Mouse (Mus musculus) testis, adult 2 months (tissue): Measurements from ENCODE around the gene Tgfbr1. TPM values are rescaled to one million over a fixed set of nuclear protein-coding genes. Genes with fewer than 3 reads are reported as not detected.

Experiments used
- H3K27ac ChIP-seq: fragments of 200-500 bp; 2 replicates; pipeline ENCODE4 v1.5.1; 2012; ENCODE audit warnings: low read depth, low read length; ENCODE audit not compliant: control insufficient read depth, insufficient read depth
- H3K27me3 ChIP-seq: fragments of 200-500 bp; 2 replicates; pipeline ENCODE4 v1.6.1; 2012; ENCODE audit warnings: mild to moderate bottlenecking, low read length, moderate library complexity; ENCODE audit not compliant: control insufficient read depth, insufficient read depth
- H3K36me3 ChIP-seq: fragments of 200-500 bp; 2 replicates; pipeline ENCODE4 v1.6.1; 2012; ENCODE audit warnings: mild to moderate bottlenecking, low read length; ENCODE audit not compliant: control insufficient read depth, insufficient read depth
- H3K4me1 ChIP-seq: fragments of 200-500 bp; 2 replicates; pipeline ENCODE4 v1.6.1; 2012; ENCODE audit warnings: low read length; ENCODE audit not compliant: control insufficient read depth, insufficient read depth
- H3K4me3 ChIP-seq: fragments of 200-500 bp; 2 replicates; pipeline ENCODE4 v1.5.1; 2012; ENCODE audit warnings: low read depth, mild to moderate bottlenecking, low read length, moderate library complexity, mixed read lengths; ENCODE audit not compliant: control insufficient read depth
- CTCF ChIP-seq: fragments of 200-500 bp; IDR thresholded peaks from 2 replicates; pipeline ENCODE4 v1.5.1; 2012; ENCODE audit warnings: low read depth, mild to moderate bottlenecking, inconsistent platforms, low read length, moderate library complexity; ENCODE audit not compliant: control insufficient read depth, insufficient read depth, insufficient replicate concordance
- POLR2A ChIP-seq: fragments of 200-500 bp; IDR thresholded peaks from 2 replicates; pipeline ENCODE4 v1.6.1; 2012; ENCODE audit warnings: low read depth, mild to moderate bottlenecking, inconsistent platforms, low read length, moderate library complexity; ENCODE audit not compliant: control insufficient read depth
- polyA plus RNA-seq: library from polyadenylated mRNA; depleted of rRNA; stranded (reverse); fragments of >200 nt; gene quantifications from 2 replicates; pipeline ENCODE4 v1.2.3, GENCODE M21; 2012

The Tgfbr1 gene
- polyA plus RNA-seq, 1 experiment: 17.2 TPM

DNA sequence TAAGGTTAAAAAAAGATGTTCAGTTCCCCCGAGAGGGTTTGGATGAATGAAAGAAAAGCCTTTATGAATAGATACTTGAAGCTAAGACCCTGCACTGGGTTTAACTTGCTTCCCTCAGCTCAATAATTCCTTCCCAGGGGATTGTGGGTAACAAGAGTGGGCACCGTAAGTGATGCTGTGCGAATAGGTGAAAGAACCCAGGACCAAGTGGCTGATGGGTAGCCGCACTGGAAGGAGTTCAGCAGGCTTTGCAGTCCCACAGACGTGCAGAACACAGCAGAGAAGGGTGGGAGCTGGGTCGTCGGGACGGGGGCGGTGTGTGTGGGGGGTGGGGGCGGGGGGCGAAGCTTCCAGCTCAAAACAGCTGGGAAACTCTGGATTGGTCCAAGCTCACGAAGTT lies 82.1 kb downstream of the Tgfbr1 start:
- no peaks in the 10 kb centered on the region for H3K36me3 ChIP-seq
- no peaks in the 10 kb centered on the region for H3K27me3 ChIP-seq
- H3K4me3 ChIP-seq: no peak overlapping the region
- H3K4me1 ChIP-seq: peaks cover 8% of the 10 kb centered on the region
- no peak overlapping the region for H3K27ac ChIP-seq
- no peak for TF ChIP-seq CTCF
- no peak for TF ChIP-seq POLR2A

DNA sequence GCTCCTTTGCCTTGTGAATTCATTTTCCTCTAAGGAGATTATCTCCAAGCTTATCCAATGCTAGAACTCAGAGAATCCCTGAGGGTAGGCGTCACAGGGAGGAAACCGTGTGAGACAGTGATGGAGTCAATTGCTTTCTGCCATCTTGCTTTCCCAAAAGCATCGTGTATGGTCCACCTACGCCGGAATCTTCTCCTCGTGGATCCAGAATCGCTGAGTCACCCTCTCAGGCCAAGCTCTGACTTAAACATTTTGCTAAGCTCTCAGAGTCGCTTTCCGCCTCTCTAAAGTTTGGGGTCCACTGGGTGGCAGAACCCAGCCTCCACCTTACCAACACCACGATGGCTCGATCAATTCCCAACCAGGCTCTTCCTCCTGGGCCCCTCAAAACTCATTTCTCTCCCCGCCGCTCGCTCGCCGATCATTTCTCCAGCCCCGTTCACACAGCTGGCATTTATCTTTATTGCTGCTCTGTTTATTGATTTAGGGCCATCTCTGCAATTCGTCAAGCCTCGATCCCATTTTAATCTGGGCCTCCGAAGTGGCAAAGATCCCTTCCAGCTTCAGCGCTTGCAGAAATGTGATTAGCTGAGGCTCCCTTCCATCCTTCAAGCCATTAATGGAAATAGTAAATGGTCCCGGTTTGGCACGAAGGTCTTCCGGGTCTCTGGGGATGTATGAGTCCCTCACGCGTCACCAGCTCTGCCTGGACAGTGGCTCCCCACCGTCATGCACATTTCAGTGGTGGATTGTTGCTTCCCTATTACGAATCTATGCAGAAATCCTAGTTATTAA lies 82.7 kb downstream of the Tgfbr1 start:
- TF ChIP-seq CTCF (no peak), POLR2A (no peak)
- H3K4me3 ChIP-seq: peak overlapping the region; percentile 38; the same call in 1 of the 2 replicates
- no peaks in the 10 kb centered on the region for H3K27me3 ChIP-seq

DNA sequence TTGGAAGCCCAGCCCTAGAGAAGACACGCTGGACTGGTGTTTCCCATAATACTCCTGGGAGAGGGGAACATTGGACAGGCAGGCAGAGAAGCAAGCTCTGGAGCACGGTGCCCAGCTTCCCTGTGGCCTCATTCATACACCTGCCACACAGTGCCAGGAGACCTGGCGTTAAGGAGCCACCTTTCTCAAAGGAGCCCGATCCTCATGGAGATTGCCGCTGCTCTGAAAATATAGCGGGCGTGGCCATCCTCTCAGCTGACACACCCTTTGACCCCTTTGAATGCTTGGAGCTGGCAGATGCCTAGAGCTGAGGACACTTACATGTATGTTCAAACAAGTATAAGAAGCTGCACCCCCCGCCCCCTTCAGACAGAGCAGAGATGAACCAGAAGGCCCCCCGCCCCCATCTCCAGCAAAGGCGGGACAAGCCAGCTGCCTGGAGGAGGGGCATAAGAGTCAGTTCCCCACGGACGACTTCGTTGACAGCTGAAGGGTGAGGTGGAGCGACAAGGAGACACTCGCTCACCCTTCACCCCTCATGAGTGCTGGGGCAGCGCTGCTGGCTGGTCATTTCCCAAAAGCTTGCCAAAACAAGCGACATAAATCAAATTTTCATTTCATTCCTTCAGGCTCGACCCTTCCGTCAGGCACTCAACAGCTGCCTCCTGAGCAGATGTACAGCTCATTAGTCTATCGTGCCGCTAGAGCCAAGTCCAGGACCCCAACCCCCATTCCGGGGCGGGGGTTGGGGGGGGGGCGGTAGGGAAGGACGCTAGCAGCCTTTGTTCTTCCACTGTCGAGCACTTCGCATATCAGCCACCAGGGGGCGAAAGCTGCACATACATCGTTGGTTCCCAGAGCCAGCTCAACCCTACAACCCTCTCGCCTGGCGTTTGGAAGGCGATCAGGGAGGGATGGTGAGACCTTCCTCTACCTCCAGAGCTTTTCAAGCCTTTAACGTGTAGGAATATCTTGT lies 84.6 kb downstream of the Tgfbr1 start:
- peak overlapping the region; percentile 52 for H3K4me3 ChIP-seq
- H3K27me3 ChIP-seq: no peaks in the 10 kb centered on the region
- H3K36me3 ChIP-seq: no peaks in the 10 kb centered on the region
- TF ChIP-seq POLR2A (no peak), CTCF (peak; percentile 96)
- peaks cover 8% of the 10 kb centered on the region for H3K4me1 ChIP-seq
- no peak overlapping the region for H3K27ac ChIP-seq

More for the DNA sequence above, 82.7 kb downstream of the Tgfbr1 start:
- peaks cover 8% of the 10 kb centered on the region for H3K4me1 ChIP-seq
- no peaks in the 10 kb centered on the region for H3K36me3 ChIP-seq
- no peak overlapping the region for H3K27ac ChIP-seq

DNA sequence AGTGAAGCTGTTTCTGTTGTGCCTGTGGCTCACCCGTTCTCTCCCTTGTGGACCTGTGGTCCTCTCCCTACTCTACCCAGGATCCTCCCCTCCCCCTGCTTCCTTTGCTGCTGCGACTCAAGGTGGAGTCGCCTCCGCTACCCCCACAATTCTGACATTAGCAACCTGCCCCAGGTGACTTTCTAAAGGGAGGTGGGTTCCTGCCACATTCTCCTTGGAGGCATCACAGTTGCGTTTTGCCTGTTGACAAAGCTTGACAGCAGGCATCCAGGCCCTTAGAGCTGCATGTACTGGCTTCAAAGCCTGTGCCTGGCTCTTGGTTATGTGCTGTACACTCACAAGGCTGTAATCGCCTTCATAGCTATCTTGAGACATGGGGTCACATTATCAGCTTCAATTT lies 85.9 kb downstream of the Tgfbr1 start:
- TF ChIP-seq CTCF (no peak), POLR2A (no peak)
- Histone ChIP-seq H3K27me3 (no peaks in the 10 kb centered on the region), H3K36me3 (no peaks in the 10 kb centered on the region), H3K4me1 (peaks cover 8% of the 10 kb centered on the region), H3K27ac (no peak overlapping the region), H3K4me3 (no peak overlapping the region)

DNA sequence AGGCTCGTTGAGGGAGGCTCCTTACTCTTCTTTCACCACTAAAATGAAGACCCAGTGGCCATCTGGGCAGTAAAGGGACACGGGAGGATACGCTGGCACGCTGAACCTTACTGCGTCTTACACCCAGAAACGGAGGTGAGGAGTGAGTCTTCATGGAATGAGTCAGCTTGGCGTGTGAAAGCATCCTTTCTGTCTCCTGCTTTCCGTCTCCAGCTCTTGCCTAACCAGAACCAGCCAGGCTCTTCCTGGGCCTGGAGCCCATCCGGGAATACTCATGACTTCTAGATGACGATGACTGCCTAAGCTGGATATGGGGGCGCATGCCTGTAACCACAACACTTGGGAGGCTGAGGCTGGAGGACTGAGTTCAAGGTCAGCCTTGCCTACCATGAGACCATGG lies 87.9 kb downstream of the Tgfbr1 start:
- Histone ChIP-seq H3K27ac (no peak overlapping the region), H3K27me3 (no peaks in the 10 kb centered on the region), H3K4me1 (peaks cover 8% of the 10 kb centered on the region; the same call in 1 of the 2 replicates), H3K36me3 (no peaks in the 10 kb centered on the region), H3K4me3 (no peak overlapping the region)
- no peak for TF ChIP-seq CTCF
- TF ChIP-seq POLR2A: no peak

DNA sequence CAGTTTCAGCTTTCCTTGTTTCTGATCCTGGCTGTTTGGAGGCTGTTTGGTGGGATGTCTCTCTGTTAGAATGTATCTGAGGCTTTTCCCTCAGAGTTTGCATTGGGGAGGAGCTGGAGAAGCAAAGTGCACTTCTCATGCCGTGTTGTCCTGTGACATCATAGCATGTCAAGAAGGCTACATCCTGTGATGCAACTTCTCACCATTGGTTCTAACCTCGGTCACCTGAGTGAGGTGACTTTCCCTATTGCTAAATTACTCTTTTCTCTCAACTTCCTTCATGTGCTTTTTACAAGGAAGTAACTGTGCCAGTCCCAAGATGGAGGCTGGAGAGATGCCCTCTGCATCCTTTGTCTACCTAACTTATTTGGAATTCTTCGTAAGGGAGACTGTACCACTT lies 95.5 kb downstream of the Tgfbr1 start:
- Histone ChIP-seq H3K27me3 (no peaks in the 10 kb centered on the region), H3K4me1 (no peaks in the 10 kb centered on the region), H3K4me3 (no peak overlapping the region), H3K36me3 (no peaks in the 10 kb centered on the region), H3K27ac (no peak overlapping the region)
- TF ChIP-seq POLR2A: no peak
- no peak for TF ChIP-seq CTCF

DNA sequence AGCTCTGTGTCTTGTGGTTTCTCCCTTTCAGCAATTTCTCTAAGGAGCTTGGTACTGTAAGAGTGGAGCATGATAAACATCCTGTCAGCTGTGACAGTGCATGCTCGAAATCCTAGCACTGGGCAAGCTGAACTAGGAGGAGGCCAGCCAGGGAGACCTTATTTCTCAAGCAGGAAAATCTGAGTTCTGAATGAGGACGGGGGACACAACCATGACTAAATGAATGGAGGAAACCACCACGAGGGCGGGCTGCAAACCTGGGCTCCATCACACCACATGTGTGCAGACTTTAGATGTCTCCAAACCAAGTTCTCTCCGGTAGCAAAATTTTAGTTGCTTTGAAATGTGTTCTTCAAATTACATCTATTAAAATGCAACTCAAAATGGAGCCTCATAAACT lies 96.1 kb downstream of the Tgfbr1 start:
- Histone ChIP-seq H3K36me3 (no peaks in the 10 kb centered on the region), H3K27ac (no peak overlapping the region), H3K4me1 (no peaks in the 10 kb centered on the region), H3K4me3 (no peak overlapping the region), H3K27me3 (no peaks in the 10 kb centered on the region)
- no peak for TF ChIP-seq POLR2A
- no peak for TF ChIP-seq CTCF
